Mouse (Mus musculus) CH12.LX (cell line): Measurements from ENCODE around the gene Nek6. TPM values are rescaled to one million over a fixed set of nuclear protein-coding genes. Genes with fewer than 3 reads are reported as not detected.

Experiments
- DNase-seq: peaks from one replicate; pipeline ENCODE4 v3.0.0-alpha.2; 2013; ENCODE audit errors: extremely low read depth
- H3K27ac ChIP-seq: 2 replicates; pipeline ENCODE4 v1.5.1; 2012; ENCODE audit warnings: low read depth, mild to moderate bottlenecking, control low read depth, moderate library complexity; ENCODE audit not compliant: insufficient read depth
- H3K27me3 ChIP-seq: replicated peaks from 2 replicates; pipeline ENCODE3; 2012; ENCODE audit warnings: inconsistent platforms
- H3K36me3 ChIP-seq, 2 experiments: replicated peaks in 1 of 2; 2 replicates each; pipeline versions ENCODE3 to v1.6.1; 2012; ENCODE audit warnings: inconsistent platforms in 1 of 2, low read length in 1 of 2, mild to moderate bottlenecking in 1 of 2, mixed read lengths in 1 of 2, moderate library complexity in 1 of 2; ENCODE audit not compliant: control insufficient read depth in 1 of 2, insufficient read depth in 1 of 2
- H3K4me1 ChIP-seq, 2 experiments: 2 replicates each; pipeline ENCODE4 v1.6.1; 2012; ENCODE audit warnings: inconsistent platforms in 1 of 2, moderate library complexity in 1 of 2; ENCODE audit not compliant: insufficient read depth in 2 of 2, control insufficient read depth in 1 of 2
- H3K4me2 ChIP-seq: 2 replicates; pipeline ENCODE4 v1.6.1; 2012; ENCODE audit warnings: low read depth, mild to moderate bottlenecking, control low read depth; ENCODE audit not compliant: poor library complexity, insufficient read depth, severe bottlenecking
- H3K4me3 ChIP-seq, 3 experiments: fragments of 150-350 bp in 1 of 3; sonication (generic) in 1 of 3; replicated peaks in 1 of 3; 2 replicates each; pipeline versions ENCODE3 to v1.5.1; 2011 to 2012; ENCODE audit warnings: low read depth in 2 of 3, low read length in 2 of 3, mild to moderate bottlenecking in 2 of 3, moderate library complexity in 2 of 3, control low read depth in 1 of 3, improper control_type of control experiment in 1 of 3, inconsistent platforms in 1 of 3, mixed read lengths in 1 of 3; ENCODE audit not compliant: poor library complexity in 1 of 3
- H3K79me2 ChIP-seq: replicated peaks from 2 replicates; pipeline ENCODE4 v1.6.1; 2012; ENCODE audit warnings: mild to moderate bottlenecking, moderate library complexity; ENCODE audit not compliant: control insufficient read depth, poor library complexity, insufficient read depth, severe bottlenecking; ENCODE audit errors: extremely low read depth
- H3K9ac ChIP-seq: 2 replicates; pipeline ENCODE4 v1.6.1; 2012; ENCODE audit warnings: low read depth, mild to moderate bottlenecking, control low read depth, moderate library complexity; ENCODE audit not compliant: insufficient read depth
- H3K9me3 ChIP-seq: replicated peaks from 2 replicates; pipeline ENCODE3; 2012; ENCODE audit warnings: low read length, inconsistent platforms, mixed read lengths
- CHD2 ChIP-seq: IDR thresholded peaks from 2 replicates; pipeline ENCODE4 v1.6.1; 2011; ENCODE audit warnings: low read length, improper control_type of control experiment
- CTCF ChIP-seq, 2 experiments: IDR thresholded peaks in 1 of 2; conservative IDR thresholded peaks in 1 of 2; 2 replicates each; pipeline ENCODE4 v1.5.1; 2011 to 2012; ENCODE audit warnings: low read depth in 2 of 2, low read length in 2 of 2, improper control_type of control experiment in 1 of 2, inconsistent platforms in 1 of 2, mild to moderate bottlenecking in 1 of 2, moderate library complexity in 1 of 2
- E2F4 ChIP-seq: IDR thresholded peaks from 2 replicates; pipeline ENCODE4 v1.6.1; 2011; ENCODE audit warnings: low read depth, low read length, improper control_type of control experiment; ENCODE audit not compliant: insufficient replicate concordance
- ELF1 ChIP-seq: IDR thresholded peaks from 2 replicates; pipeline ENCODE4 v1.6.1; 2014; ENCODE audit warnings: low read depth, mild to moderate bottlenecking, inconsistent platforms, low read length, improper control_type of control experiment
- EP300 ChIP-seq: IDR thresholded peaks from 2 replicates; pipeline ENCODE4 v1.6.1; 2011; ENCODE audit warnings: low read length, improper control_type of control experiment
- HCFC1 ChIP-seq: IDR thresholded peaks from 2 replicates; pipeline ENCODE4 v1.6.1; 2012; ENCODE audit warnings: low read depth, mild to moderate bottlenecking, inconsistent platforms, low read length, improper control_type of control experiment
- JUND ChIP-seq: conservative IDR thresholded peaks from 2 replicates; pipeline ENCODE4 v1.6.1; 2011; ENCODE audit warnings: low read depth, low read length, improper control_type of control experiment
- KAT2A ChIP-seq: IDR thresholded peaks from 2 replicates; pipeline ENCODE4 v1.6.1; 2012; ENCODE audit warnings: low read length, improper control_type of control experiment, inconsistent platforms; ENCODE audit not compliant: insufficient replicate concordance
- MAFK ChIP-seq: IDR thresholded peaks from 2 replicates; pipeline ENCODE4 v1.6.1; 2011; ENCODE audit warnings: low read length, improper control_type of control experiment; ENCODE audit not compliant: insufficient replicate concordance
- MAX ChIP-seq: IDR thresholded peaks from 2 replicates; pipeline ENCODE4 v1.6.1; 2011; ENCODE audit warnings: low read length, improper control_type of control experiment
- NELFE ChIP-seq: IDR thresholded peaks from 2 replicates; pipeline ENCODE4 v1.6.1; 2011; ENCODE audit warnings: low read depth, low read length, improper control_type of control experiment
- POLR2AphosphoS2 ChIP-seq: IDR thresholded peaks from 2 replicates; pipeline ENCODE4 v1.6.1; 2011; ENCODE audit warnings: low read depth, low read length, improper control_type of control experiment
- RAD21 ChIP-seq: IDR thresholded peaks from 2 replicates; pipeline ENCODE4 v1.6.1; 2011; ENCODE audit warnings: low read depth, mild to moderate bottlenecking, low read length, improper control_type of control experiment, moderate library complexity
- RCOR1 ChIP-seq: conservative IDR thresholded peaks from 2 replicates; pipeline ENCODE4 v1.6.1; 2012; ENCODE audit warnings: low read depth, mild to moderate bottlenecking, inconsistent platforms, low read length, improper control_type of control experiment
- SMC3 ChIP-seq: IDR thresholded peaks from 2 replicates; pipeline ENCODE4 v1.6.1; 2011; ENCODE audit warnings: low read depth, low read length, improper control_type of control experiment
- ZKSCAN1 ChIP-seq: IDR thresholded peaks from 2 replicates; pipeline ENCODE4 v1.6.1; 2012; ENCODE audit warnings: low read depth, inconsistent platforms, low read length, improper control_type of control experiment, borderline replicate concordance
- ZNF384 ChIP-seq: IDR thresholded peaks from 2 replicates; pipeline ENCODE4 v1.6.1; 2012; ENCODE audit warnings: low read depth, low read length, improper control_type of control experiment, inconsistent platforms
- dilution Hi-C: fragments of 300-500 bp; cut with MboI; formaldehyde crosslinking; loops from 2 replicates; pipeline ENCODE4 v1.14.3; 2020; ENCODE audit warnings: low sequenced_read_pairs; ENCODE audit not compliant: extremely low pct_unique_long_range_greater_than_20kb, extremely low pct_ligation_motif_present
- in situ Hi-C: fragments of 300-500 bp; cut with MboI; formaldehyde crosslinking; loops from 3 replicates; pipeline ENCODE4 v1.14.3; 2019; ENCODE audit warnings: low sequenced_read_pairs, low pct_ligation_motif_present, low pct_unique_long_range_greater_than_20kb, mixed read lengths
- polyA plus RNA-seq: library from polyadenylated mRNA; unstranded; fragments of >175 nt; gene quantifications from 2 replicates; pipeline ENCODE4 v1.2.1, GENCODE M21; 2012; ENCODE audit warnings: low read depth; ENCODE audit not compliant: insufficient read length
- total RNA-seq, 2 experiments: library from RNA; depleted of rRNA; stranded (reverse); fragments of 300-350 nt in 1 of 2; fragments of >200 nt in 1 of 2; gene quantifications; 2 replicates each; pipeline ENCODE4 v1.2.3; 2012 to 2014

The Nek6 gene
- total and polyA plus RNA-seq, 3 experiments, result 31.0 to 39.9 (median 36.7) TPM

DNA sequence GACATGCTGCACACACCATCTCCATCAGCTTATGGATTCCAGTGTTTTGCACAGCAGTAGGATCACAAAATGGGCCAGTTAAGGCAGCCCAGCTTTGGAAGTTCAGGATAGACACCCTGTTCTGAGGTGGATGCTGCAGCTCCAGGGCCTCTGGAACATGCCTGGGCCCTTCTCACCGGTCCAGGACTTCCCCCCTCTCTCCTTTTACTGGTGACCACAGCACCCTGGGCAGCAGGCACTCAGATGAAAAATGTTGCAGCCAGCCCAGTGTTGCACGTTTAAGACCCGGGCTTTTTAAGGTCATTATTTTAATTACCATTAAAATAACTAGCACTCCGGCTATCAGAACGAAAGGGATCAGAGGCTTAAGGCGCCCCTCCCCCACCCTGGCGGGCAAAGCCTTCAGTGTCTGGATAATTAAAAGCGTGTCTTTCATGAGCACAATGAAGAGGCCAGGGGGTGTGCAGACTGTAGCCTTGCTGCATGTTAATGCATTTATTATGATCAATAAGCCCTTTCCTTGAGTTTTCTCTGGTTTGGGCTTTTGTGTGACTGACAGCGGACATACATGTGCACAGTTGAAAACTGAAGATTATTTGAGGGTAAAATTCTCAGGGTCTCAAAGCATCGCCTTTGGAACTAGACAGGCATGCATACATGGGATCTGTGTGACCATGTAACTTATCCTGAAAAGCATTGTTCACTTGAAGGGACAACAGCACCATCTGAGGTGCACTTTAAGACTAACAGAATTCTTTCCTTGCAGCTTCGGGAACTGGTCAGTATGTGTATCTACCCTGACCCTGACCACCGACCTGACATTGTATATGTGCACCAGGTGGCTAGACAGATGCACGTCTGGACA, 73.3 kb downstream of the Nek6 start:
- in situ Hi-C loops (no loop called here), dilution Hi-C loops (no loop called here)
- DNase-seq, result no peak
- H3K27me3 ChIP-seq, result no peaks in the 10 kb centered on the region
- no peak overlapping the region for H3K27ac ChIP-seq
- H3K79me2 ChIP-seq, result no peaks in the 10 kb centered on the region
- no peak overlapping the region for H3K4me2 ChIP-seq
- H3K4me3 ChIP-seq, result no peak overlapping the region
- H3K9ac ChIP-seq, result no peak overlapping the region
- H3K4me1 ChIP-seq, result no peaks in the 10 kb centered on the region
- no peaks in the 10 kb centered on the region for H3K9me3 ChIP-seq
- H3K36me3 ChIP-seq, result peaks cover 63 to 94% of the 10 kb centered on the region in 2 experiments
- TF ChIP-seq HCFC1 (no peak), NELFE (no peak), RAD21 (peak; percentile 0; the same call in 1 of the 2 replicates), CTCF (conservative IDR thresholded peaks at IDR 0.05 in 1 of 2, IDR thresholded peaks at IDR 0.05 in 1 of 2; ENCODE audit: low read depth in 2 of 2, low read length in 2 of 2) (no peak), SMC3 (no peak), E2F4 (no peak), MAFK (no peak)

DNA sequence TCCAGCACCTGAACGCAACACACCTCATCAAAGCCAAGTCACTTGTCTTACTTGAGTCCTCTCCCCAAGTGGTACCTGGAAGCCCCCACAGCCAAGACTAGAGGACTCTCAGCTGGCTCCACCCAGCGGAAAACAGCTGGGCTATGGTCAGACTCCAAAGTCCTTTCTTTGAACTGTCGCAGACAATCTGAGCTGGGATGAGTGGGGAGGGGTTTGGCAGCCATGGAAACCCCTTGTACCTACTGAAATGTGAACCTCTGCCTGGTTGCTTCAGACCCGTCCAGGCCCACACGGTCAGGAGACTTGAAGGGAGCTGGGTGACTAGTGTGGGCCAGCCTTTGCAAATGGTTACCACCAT, 73.9 kb downstream of the Nek6 start:
- H3K27me3 ChIP-seq, result no peaks in the 10 kb centered on the region
- no peak for DNase-seq
- H3K4me3 ChIP-seq, result no peak overlapping the region
- in situ Hi-C loops, result no loop called here
- no peaks in the 10 kb centered on the region for H3K4me1 ChIP-seq
- no peak overlapping the region for H3K4me2 ChIP-seq
- dilution Hi-C loops, result no loop called here
- H3K36me3 ChIP-seq, result peaks cover 63 to 94% of the 10 kb centered on the region in 2 experiments
- H3K79me2 ChIP-seq, result no peaks in the 10 kb centered on the region
- no peak overlapping the region for H3K27ac ChIP-seq
- no peaks in the 10 kb centered on the region for H3K9me3 ChIP-seq
- TF ChIP-seq MAX, result no peak
- no peak for TF ChIP-seq EP300
- no peak for TF ChIP-seq CHD2
- no peak for TF ChIP-seq POLR2AphosphoS2
- TF ChIP-seq ELF1, result no peak
- no peak for TF ChIP-seq ZNF384
- no peak for TF ChIP-seq MAFK
- TF ChIP-seq ZKSCAN1, result no peak
- TF ChIP-seq RCOR1, result no peak
- TF ChIP-seq HCFC1, result no peak
- TF ChIP-seq KAT2A, result no peak
- no peak for TF ChIP-seq JUND
- no peak overlapping the region for H3K9ac ChIP-seq
